Mouse (Mus musculus) adrenal gland (tissue): Measurements from ENCODE around the gene Degs1.

Source experiments
- intact Hi-C: fragments of 180-260 bp; cut with DNase I; formaldehyde crosslinking; loops from one replicate; pipeline ENCODE4 v1.15.1; 2025

Gene Degs1

DNA sequence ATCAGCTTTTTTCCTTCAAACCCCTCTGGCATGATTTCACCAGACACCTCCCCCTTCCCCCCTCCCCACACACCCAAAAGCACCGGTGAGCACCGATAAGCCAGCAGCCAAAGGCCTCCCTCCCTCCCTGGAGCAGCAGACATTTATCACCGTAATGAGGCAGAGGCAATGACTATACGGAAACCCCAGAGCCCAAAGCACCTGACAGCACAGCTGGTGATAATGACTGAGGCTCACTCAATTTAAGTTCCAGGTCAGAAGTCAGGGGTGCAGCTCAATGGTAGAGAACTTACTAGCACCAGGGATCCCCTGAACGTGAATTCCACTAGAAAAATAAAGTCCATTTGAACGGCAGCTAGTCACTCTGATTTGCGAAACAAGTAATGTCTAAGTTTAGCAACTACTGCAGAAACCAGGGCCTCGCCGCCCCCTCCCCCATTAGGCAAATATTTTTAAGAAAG is 1.3 kb downstream of the Degs1 start:
- intact Hi-C loops: no loop called here

DNA sequence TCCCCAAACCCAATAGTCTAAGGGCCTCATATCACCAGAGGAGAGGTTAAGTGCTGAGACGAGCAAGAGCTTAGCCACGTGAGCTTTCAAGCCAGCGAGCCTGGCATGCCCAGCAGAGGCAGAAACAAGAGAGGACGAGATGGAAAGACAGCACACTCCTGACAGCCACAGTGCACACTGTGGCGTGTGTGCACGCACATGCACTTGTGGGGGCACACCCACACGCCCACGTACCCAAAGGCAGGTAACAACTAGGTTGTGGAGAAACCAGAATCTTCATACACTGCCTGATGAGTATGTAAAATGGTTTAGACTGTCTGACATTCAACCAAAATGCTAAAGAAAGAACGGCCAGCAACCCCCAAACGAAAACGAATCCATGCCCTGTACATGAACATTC is 2.0 kb downstream of the Degs1 start:
- intact Hi-C loops: no loop called here

DNA sequence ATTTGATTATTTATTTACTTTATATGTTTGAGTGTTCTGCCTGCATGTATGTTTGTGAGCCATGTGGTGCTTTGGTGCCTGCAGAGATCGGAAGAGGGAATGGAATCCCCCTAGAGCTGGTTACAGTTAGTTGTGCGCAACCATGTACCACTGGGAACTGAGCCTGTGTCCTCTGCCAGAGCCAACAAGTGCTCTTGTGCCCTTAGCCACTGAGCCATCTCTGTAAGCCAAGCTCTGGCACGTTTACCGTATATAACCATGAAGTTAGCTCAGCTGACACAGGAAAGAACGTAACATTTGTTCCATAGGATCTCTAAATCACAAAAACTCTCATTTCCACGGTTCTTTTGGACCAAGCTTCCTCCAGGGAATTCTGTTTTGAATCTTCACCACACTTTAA is 2.6 kb downstream of the Degs1 start:
- intact Hi-C loops: no loop called here

DNA sequence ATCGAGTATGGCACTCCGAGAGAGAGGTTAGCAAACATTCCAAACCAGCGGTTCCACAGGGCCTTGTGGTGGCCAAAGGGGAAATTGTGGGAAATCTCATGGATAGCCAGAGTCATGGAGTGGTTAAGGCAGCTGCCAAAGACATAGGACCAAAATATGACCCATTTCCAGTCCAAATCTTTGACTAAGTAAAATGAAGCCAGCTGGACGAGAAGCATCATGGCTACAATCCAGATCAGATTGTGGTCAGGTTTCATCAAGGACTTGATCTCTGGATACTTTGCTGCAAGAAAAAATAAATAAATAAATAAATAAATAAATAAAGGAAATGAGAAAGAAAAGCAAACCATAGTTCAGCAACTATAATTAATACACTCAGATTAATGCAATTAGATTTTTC is 3.2 kb downstream of the Degs1 start:
- intact Hi-C loops: no loop called here

DNA sequence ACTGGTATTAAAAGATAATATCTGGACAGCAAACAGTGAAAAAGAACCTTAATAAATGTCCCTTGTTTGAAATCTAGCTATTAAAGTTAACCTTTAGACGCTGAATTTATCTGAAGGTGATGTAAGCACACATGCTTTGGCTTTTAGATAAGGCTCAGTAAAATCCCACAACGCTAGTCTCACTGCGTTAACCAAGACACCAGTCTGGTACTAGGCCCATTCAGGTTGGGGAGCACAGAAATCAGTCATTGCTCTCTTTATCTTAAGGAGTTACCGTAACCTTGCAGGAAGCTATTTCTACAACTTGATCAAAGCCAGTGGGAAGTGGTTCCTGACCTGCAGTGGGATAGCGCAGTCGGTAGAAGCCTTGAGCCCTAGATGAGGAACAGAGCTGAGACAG is 7.5 kb downstream of the Degs1 start:
- intact Hi-C loops: no loop called here

DNA sequence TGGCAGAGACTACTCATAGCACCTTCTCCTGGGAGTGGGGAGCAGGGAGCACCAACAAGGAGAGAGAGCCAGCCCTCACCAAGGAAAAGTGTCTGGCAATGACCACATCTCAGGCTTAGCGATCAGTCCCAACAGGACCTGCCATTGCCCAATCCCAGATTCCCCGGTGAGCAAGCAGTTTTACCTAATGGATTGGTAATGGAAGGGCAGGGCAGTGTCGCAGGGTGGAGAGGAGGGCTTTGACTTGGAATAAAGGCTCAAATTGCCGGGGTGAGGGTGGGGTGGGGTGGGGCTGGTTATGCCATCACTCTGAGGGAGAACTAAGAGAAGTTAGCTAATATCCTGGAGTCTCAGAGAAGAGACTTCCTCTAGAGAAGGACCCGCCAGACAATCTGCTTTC is 11.0 kb downstream of the Degs1 start:
- intact Hi-C loops: no loop called here

DNA sequence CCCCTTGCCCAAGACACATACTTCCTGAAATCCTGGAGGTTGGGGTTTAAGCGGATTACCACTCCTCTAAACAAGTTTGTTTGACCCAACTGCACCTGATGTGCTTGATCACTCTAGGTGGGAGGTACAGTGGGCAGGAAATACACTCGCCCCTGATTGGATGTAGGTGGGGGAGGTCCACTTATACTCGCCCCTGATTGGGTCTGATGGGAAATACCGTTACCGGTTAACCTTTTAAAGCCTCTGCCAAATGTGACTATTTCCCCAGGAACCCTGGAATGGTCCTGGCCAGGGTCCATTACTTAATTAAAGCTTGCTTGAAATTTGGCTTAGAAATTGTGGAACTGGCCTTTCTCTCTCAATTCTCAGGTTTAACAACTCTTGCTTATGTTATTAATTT is 11.5 kb downstream of the Degs1 start:
- intact Hi-C loops: no loop called here

DNA sequence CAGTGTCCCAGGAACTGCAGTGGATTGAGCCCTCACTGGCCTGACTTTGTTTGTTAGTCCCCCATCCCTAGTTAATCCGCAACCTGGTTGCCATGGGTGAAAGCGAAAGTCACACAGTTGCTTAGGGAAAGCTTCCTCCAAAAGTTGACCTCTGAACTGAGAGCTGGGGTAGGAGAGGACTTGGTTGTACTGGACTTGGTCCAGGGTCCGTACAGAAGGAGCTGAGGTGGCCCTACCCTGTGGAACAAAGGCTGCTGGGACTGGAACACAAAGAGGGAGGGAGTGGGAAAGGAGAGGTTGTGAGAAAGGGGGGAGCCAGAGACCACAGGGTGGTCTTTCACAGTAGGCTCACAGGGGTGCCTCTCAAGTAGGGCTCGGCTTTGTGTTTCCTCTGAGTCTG is 14.3 kb downstream of the Degs1 start:
- intact Hi-C loops: no loop called here

DNA sequence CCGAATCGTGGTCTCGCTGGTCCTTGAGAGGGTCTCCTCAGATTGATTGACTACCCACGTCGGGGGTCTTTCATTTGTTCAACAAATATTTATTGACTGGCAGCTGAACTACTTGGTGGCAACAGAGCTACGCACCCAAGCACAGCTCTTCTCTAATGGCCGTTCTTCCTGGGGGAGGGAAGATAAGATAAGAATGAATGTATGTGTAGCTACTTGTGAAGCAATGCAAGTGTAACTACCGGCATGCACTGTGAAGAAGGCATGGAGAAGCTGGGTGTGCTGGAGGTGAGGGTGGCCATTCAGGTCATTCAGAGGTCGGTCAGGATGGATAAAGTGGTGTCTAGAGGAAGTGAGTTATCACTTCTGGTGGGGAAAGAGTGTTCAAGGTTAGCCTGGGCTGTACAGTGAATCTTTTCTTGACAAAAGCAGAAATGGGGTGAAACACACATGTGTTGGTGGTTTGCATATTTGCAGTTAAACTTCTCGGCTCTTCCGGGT is 16.5 kb downstream of the Degs1 start:
- intact Hi-C loops: no loop called here

DNA sequence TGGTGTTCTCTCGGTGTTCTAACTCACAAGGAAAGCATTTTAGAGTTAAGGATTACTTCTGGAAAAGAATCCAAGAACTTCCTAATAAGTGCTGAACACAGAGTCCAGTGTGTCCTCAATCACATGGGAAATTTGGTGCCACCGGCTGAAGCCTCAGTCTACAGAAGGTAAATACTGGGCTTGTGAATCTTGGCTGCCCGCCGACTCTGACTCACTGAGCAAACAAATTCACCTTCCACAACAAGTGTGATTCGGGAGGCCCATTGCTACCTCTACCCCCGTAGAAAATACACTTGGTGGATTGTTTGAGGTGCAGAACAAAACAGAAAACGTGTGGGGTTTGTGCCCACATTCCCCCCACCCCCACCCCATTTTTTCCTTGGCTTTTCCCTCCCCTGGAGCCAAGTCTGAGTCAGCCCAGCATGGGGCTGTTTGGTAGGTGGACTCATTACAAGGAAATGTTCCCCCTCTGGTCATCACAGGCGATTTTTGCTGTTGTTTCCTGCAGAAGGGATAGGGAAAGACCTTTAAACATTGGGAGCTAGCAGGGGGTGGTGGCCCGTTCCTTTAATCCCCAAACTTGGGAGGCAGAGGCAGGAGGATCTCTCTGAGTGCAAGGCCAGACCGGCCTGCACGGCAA is 26.4 kb downstream of the Degs1 start:
- intact Hi-C loops: no loop called here

DNA sequence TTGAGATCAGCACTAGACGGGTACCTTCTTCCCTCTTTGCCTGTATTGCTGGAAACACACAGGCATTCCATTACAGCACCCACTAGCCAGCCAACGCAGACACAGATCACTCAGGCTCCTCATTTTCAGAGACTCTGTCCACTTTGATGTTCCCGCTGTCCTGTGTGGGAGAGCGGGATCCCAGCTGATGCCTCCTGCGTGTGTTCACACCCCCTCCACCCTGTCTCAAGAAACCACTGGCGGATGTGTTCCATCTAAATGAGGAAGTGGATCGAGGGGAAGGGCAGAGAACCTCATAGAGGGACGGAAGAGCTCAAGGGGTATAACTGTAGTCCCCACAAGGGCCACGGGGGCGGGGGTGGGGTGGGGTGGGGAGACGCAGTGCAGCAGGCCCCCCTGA is 27.6 kb downstream of the Degs1 start:
- intact Hi-C loops: no loop called here

DNA sequence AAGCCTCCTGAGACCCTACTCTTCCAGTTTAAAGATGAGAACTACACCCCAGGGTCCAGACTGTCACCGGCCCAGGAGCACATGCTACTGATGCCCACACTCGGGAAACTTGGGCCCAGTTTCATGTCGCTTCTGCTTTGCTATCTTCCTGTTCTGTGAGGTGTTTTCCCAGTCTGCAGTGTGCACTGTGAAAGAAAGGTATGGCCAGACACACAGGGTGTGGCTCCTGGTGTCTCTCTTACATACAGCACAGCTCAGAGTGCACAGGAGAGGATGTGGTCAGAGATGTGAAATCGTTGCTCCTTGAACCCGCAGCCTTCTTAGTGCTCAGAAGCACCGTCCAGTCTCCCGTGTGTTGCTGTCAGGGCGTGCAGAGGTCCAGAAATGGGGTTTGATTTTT is 28.0 kb downstream of the Degs1 start:
- intact Hi-C loops: no loop called here

DNA sequence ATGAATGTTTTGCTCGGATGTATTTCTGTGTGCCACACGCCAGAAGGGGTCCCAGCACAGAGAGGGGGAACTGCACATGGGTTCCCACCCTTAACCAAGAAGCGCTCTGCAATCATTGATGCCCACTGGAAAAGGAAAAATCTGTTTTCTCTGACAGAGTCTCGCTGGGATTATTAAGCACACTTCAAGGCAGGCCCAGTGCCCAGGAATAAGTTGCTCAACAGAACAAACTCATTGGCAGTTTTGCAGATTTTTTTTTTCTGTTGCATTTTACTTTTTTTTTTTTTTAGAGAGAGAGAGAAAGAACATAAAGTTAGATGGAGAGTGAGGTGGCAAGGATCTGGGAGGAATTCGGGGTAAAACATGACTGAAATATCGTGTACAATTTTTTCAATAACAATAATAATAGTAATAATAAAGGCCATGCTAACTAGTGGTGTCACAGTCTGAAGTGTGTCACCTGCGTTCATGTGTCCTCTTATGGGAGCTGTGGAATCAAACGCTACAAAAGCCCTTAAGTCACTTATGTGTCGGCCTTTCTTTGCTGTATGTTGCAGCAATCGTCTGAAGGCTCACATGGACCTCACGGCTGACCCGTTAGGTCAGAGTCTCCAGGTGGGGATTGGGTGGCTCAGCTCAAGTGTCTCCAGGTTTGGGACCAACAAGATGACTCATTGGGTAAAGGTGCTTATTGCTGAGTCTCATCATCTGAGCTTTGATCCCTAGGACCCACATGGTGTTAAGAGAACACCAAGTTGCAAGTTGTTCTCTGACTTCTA is 28.7 kb downstream of the Degs1 start:
- intact Hi-C loops: no loop called here

DNA sequence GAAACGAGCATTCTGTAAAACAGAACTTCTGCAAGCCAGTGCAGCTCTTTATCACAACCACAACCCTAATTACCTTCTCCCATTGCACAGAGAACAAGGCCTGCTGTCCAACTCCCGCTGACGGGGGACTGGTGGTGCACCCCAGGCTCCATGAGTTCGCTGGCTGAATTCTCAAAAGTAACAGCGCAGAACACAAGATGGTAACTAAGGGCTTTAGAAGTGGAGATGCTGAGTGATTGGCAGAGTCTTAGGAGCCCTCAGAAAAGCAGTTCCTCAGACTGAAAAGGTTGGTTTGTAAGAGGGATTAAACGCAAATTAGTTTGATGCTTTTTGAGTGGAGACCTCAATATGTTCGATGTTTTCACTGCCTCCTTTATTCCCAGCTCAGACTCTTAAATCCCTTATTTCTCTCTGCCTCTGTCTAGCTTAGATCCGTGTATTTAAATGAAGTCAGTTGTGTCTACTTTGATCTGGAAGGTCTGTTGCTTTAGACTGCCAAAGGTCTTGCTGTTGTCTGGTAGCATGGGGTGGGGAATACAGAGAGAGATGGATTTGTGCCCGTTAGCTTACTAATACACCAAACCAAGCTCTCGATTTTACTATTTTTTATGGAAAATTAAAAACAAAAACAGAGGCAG is 30.0 kb downstream of the Degs1 start:
- intact Hi-C loops: no loop called here

DNA sequence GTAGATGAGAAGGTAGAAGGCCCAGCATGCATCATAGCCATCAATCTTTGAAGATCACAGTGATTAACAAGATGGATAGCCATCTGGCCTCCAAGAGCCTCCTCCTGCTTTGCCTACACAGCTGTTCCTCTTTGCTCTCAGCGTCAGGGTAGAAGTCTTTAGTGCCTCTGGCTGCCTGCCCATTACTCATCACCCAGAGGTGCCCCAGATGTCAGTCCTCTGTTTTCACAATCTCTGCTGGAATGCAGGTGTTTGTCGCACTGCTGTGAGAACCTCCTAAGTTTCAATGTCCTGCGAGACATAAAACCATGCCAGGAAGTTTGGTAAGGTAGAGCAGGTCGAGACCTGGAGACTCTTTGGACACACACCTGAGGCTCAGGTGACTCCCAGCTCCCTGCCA is 31.9 kb downstream of the Degs1 start:
- intact Hi-C loops: no loop called here

DNA sequence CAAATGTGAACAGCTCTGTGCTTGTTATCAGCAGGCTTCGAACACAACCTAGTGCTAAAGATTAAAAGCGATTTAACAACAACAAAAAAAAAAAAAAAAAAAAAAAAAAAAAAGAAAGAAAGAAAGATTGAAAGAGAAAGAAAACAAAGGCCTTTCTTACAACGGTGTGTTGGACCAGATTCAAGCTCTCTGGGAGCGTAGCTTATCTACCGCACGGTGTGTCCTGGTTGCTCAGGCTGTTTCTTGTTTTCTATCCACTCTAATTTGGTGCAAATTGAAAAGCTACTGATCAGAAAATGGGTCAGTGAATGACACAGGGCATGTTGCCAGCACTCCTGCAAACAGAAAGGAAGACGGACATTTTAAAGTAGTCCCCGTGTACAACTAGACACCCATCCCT is 33.3 kb downstream of the Degs1 start:
- intact Hi-C loops: no loop called here

DNA sequence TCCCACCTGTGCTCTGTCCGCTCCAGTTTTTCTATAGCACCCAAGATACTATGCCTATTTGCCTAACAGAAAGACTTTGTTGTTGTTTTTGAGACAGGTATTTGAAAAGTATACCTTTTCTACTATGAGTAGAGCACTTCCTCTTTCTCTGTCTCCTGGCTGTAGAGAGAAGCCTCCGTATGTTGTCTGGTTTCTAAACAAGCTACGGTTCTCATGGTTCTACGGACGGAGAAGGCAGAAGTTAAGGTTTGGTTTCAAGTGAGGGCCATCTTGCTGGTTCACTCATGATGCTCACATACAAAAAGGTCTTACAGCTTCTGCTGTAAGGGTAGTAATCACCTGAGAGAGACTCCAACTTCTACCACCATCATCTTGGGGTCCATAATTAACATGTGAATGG is 37.6 kb downstream of the Degs1 start:
- intact Hi-C loops: no loop called here

DNA sequence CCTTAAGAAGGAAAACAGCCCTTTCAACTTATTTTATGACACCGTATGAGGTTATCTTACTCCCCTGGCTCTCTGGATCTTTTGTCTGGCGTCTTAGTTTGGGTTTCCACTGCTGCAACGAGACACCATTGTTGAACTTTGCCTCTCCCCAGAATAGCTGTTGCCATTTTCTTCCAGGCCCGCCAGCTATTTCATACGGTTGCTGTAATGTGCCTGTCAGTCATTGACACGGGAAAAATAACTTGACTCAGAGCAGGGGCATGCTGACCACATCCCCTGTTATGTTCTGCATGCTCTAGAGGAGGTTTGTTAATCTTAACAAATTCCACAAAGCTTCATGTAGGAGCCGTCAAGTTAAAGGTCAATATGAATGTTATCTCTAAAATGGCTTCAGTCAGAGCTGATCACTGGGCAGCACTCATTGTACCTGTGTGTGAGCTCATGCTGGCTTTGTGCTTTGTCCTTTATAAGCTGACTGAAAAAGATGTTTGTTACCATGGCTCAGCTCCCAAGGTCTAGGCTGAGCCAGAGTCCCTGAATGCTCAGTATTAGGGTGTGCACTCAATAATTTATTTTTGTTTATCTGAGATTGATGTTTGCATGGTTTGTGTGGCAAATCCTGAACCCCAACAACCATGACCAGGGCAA is 44.4 kb downstream of the Degs1 start:
- intact Hi-C loops: no loop called here

DNA sequence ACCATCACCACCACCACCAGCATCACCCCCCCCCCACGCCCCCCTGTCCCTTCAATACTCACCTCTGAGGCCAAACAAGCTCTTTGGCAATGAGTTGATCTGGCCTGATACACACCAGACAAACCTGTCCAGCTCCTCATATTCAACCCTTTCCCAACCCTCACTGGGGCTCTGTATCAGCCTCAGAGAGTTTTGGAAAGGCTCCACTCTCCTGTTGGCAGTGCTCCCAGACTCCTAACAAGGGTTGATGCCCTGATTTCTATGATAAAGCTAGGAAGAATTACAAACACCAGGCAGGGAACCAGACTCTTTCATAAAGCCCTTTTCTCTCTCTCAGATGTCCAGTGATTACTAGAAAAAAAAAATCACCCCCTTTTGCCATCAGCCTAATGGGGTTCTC is 45.2 kb downstream of the Degs1 start:
- intact Hi-C loops: no loop called here

DNA sequence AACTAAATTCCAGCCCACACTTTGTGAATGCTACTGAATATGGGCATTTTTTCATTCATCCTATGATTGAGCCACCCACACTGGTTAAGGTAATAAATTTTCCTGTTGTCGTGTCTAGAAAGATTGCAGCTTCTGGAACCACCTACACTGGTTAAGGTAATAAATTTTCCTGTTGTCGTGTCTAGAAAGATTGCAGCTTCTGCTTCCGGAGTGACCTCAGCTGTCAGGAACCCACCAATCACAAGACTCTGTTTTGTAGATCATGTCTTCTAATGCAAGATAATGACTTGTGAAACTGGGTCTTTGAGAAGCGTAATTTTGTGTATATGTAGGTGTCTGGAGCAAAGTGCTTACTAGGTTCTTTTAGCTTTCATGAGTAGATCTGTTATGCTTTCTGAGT is 47.4 kb downstream of the Degs1 start:
- intact Hi-C loops: no loop called here

DNA sequence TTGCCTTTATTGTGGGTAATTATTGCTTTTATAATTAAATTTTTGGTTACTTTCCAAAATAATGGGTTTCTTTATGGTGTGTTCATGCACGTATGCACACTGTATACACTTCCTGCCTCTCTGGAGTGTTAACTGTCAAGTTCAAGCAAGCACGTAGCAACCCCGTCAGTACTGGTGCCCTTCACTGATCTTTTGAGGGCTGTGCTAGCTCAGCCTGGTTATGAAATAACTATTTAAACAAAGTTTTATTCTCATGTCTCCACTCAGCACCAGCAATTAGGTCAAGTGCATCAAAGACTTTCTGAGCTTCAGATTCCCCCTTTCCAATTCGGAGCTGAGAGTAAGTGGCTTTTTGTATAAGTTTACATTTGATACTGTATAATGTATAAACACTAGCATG is 53.2 kb downstream of the Degs1 start:
- intact Hi-C loops: no loop called here
